In genomic region chr17:24531064-24531463, GRCm38 (mm10) we compare ENCODE assay signal across 13 mouse cellular contexts. TPM values are rescaled to one million over a fixed set of nuclear protein-coding genes. Genes with fewer than 3 reads are reported as not detected.
A peak's percentile ranks its signal among the peaks of the same experiment; 100 is the strongest.
DNase-seq lines count a peak whose midpoint lies in the region; ATAC-seq and TF ChIP-seq lines count a peak whose summit lies in the region.
"Had no signal": no experiment of that assay in that cellular context is flagged by ENCODE, and none has a peak within 500 bp of the region (broad histone marks: within the 10 kb centered on the region; RNA-seq: fewer than 3 reads in every experiment).

No protein-coding gene starts in this region.

- DNase-seq in forebrain, embryonic 14.5 days (ENCODE audit: low spot score), result no peak
- no peak for DNase-seq in left cerebral cortex, adult 2 months (ENCODE audit: extremely low spot score in 1 of 2, low spot score in 2 of 2)
- no peak for DNase-seq in left cerebral cortex, postnatal 14 days (ENCODE audit: low spot score in 2 of 2)
- DNase-seq in embryonic facial prominence, embryonic 10.5 days (ENCODE audit: low spot score), result no peak
- no peak for DNase-seq in cerebellum, postnatal 10 days
- no peak for DNase-seq in right cerebral cortex, adult 2 months (ENCODE audit: low spot score in 2 of 2)
- DNase-seq: cerebellum, adult 9-10 months; thymus, postnatal 14 days had no signal

- WGBS in forebrain, embryonic 12.5 days, result 72% methylated on average over 3 of the region's 3 CpGs
- WGBS in forebrain, embryonic 14.5 days, result 55% methylated on average over 3 of the region's 3 CpGs
- WGBS in embryonic facial prominence, embryonic 10.5 days, result 62% methylated on average over 3 of the region's 3 CpGs
- WGBS in limb, embryonic 13.5 days, result 48% methylated on average over 3 of the region's 3 CpGs

- H3K9ac ChIP-seq in forebrain, embryonic 12.5 days, result peak overlapping the region; percentile 79; the same call in 1 of the 2 replicates
- H3K9ac ChIP-seq in forebrain, embryonic 14.5 days (ENCODE audit: low read length), result no peak overlapping the region
- peak overlapping the region; percentile 80; the same call in 1 of the 2 replicates for H3K9ac ChIP-seq in limb, embryonic 13.5 days

- H3K9me3 ChIP-seq in forebrain, embryonic 12.5 days, result no peaks in the 10 kb centered on the region
- H3K9me3 ChIP-seq in forebrain, embryonic 14.5 days (replicated peaks; ENCODE audit: control insufficient read depth, low read length), result no peaks in the 10 kb centered on the region
- no peaks in the 10 kb centered on the region for H3K9me3 ChIP-seq in embryonic facial prominence, embryonic 10.5 days
- H3K9me3 ChIP-seq in limb, embryonic 13.5 days, result no peaks in the 10 kb centered on the region

- peak overlapping the region; percentile 88; the same call in 1 of the 2 replicates for H3K4me2 ChIP-seq in forebrain, embryonic 12.5 days
- no peak overlapping the region for H3K4me2 ChIP-seq in forebrain, embryonic 14.5 days (ENCODE audit: low read length)
- peak overlapping the region; percentile 79 for H3K4me2 ChIP-seq in limb, embryonic 13.5 days (replicated peaks)

- intact Hi-C loops in left cerebral cortex, adult 2 months (cut with DNase I), result no loop called here
- intact Hi-C loops in left cerebral cortex, postnatal 14 days (cut with DNase I), result no loop called here

- H3K27me3 ChIP-seq in forebrain, embryonic 12.5 days, result no peaks in the 10 kb centered on the region
- no peaks in the 10 kb centered on the region for H3K27me3 ChIP-seq in forebrain, embryonic 14.5 days (replicated peaks; ENCODE audit: control insufficient read depth, insufficient read depth, low read length)
- H3K27me3 ChIP-seq in embryonic facial prominence, embryonic 10.5 days (replicated peaks; ENCODE audit: low read depth, poor library complexity, severe bottlenecking), result no peaks in the 10 kb centered on the region
- no peaks in the 10 kb centered on the region for H3K27me3 ChIP-seq in limb, embryonic 13.5 days

- no peak for ATAC-seq in forebrain, embryonic 12.5 days (ENCODE audit: low FRiP score)
- no peak for ATAC-seq in forebrain, embryonic 14.5 days
- no peak for ATAC-seq in limb, embryonic 13.5 days (ENCODE audit: low FRiP score, low read depth)
- ATAC-seq: activated CD4-positive, CD25-positive, alpha-beta regulatory T cell, adult 4 months had no signal

- peaks cover 20% of the 10 kb centered on the region for H3K36me3 ChIP-seq in forebrain, embryonic 12.5 days (replicated peaks)
- H3K36me3 ChIP-seq in forebrain, embryonic 14.5 days (ENCODE audit: control insufficient read depth, insufficient read depth, low read length), result peaks cover 15% of the 10 kb centered on the region
- peaks cover 25% of the 10 kb centered on the region for H3K36me3 ChIP-seq in embryonic facial prominence, embryonic 10.5 days (replicated peaks)
- peaks cover 20% of the 10 kb centered on the region for H3K36me3 ChIP-seq in limb, embryonic 13.5 days

- H3K4me1 ChIP-seq in forebrain, embryonic 12.5 days, result peaks cover 61% of the 10 kb centered on the region
- H3K4me1 ChIP-seq in forebrain, embryonic 14.5 days (ENCODE audit: control insufficient read depth, insufficient read depth, low read length), result peaks cover 30% of the 10 kb centered on the region
- H3K4me1 ChIP-seq in embryonic facial prominence, embryonic 10.5 days, result peaks cover 63% of the 10 kb centered on the region
- H3K4me1 ChIP-seq in limb, embryonic 13.5 days, result peaks cover 61% of the 10 kb centered on the region

- 0 out of 2 replicates have a peak overlapping the region, but pooled peaks have one; percentile 50 for H3K27ac ChIP-seq in forebrain, embryonic 12.5 days
- H3K27ac ChIP-seq in forebrain, embryonic 14.5 days (ENCODE audit: low read depth, low read length), result no peak overlapping the region
- H3K27ac ChIP-seq in left cerebral cortex, adult 2 months, result peak overlapping the region; percentile 21; the same call in 1 of the 2 replicates
- no peak overlapping the region for H3K27ac ChIP-seq in embryonic facial prominence, embryonic 10.5 days (replicated peaks)
- no peak overlapping the region for H3K27ac ChIP-seq in limb, embryonic 13.5 days
- H3K27ac ChIP-seq: macrophage had no signal

- TF ChIP-seq CTCF in left cerebral cortex, adult 2 months (IDR thresholded peaks at IDR 0.05), result no peak

- no peak overlapping the region for H3K4me3 ChIP-seq in forebrain, embryonic 12.5 days (replicated peaks)
- no peak overlapping the region for H3K4me3 ChIP-seq in forebrain, embryonic 14.5 days (ENCODE audit: low read depth, low read length)
- no peak overlapping the region; the same call in 1 of the 2 replicates for H3K4me3 ChIP-seq in left cerebral cortex, adult 2 months
- peak overlapping the region; percentile 90 for H3K4me3 ChIP-seq in embryonic facial prominence, embryonic 10.5 days
- H3K4me3 ChIP-seq in limb, embryonic 13.5 days, result no peak overlapping the region

RNA-seq across cellular contexts. Expression of gene Rab26, which starts 2.9 kb away (rescaled TPM):
- 1.7 and 1.9 TPM in 2 replicates for polyA plus RNA-seq in forebrain, embryonic 12.5 days (2016; fragmentation: Nextera tagmentation; extraction: Ambion mirVana)
- polyA plus RNA-seq in forebrain, embryonic 14.5 days (2014; fragmentation: Nextera tagmentation; extraction: Ambion mirVana), result 4.0 TPM in 2 replicates
- 10 to 100 TPM; 53.6 to 54.1 TPM for total RNA-seq in left cerebral cortex, adult 2 months (2021)
- 10 to 100 TPM; 36.2 to 40.4 TPM for total RNA-seq in left cerebral cortex, postnatal 14 days (2021)
- 2.6 TPM in 2 replicates for polyA plus RNA-seq in embryonic facial prominence, embryonic 10.5 days (2016; fragmentation: Nextera tagmentation; extraction: Ambion mirVana)
- polyA plus RNA-seq in limb, embryonic 13.5 days (2015; fragmentation: Nextera tagmentation; extraction: Ambion mirVana), result 3.4 TPM in 2 replicates
- total RNA-seq: gastrocnemius, adult 18-20 months had no signal
- polyA plus RNA-seq: macrophage had no signal

RNA-seq across cellular contexts. Expression of gene Traf7, which starts 3.3 kb away (rescaled TPM):
- polyA plus RNA-seq in forebrain, embryonic 12.5 days (2016; fragmentation: Nextera tagmentation; extraction: Ambion mirVana), result 100 and 103 TPM in 2 replicates
- 80.1 and 96.6 TPM in 2 replicates for polyA plus RNA-seq in forebrain, embryonic 14.5 days (2014; fragmentation: Nextera tagmentation; extraction: Ambion mirVana)
- 10 to 100 TPM; 81.3 to 85.3 TPM for total RNA-seq in left cerebral cortex, adult 2 months (2021)
- total RNA-seq in left cerebral cortex, postnatal 14 days (2021), result 10 to 100 TPM; 86.8 to 91.7 TPM
- polyA plus RNA-seq in embryonic facial prominence, embryonic 10.5 days (2016; fragmentation: Nextera tagmentation; extraction: Ambion mirVana), result 116 and 121 TPM in 2 replicates
- polyA plus RNA-seq in limb, embryonic 13.5 days (2015; fragmentation: Nextera tagmentation; extraction: Ambion mirVana), result 96.2 and 103 TPM in 2 replicates

RNA-seq across cellular contexts. Expression of gene Pkd1, which starts 18.6 kb away (rescaled TPM):
- 15.5 and 17.9 TPM in 2 replicates for polyA plus RNA-seq in forebrain, embryonic 12.5 days (2016; fragmentation: Nextera tagmentation; extraction: Ambion mirVana)
- 12.9 and 16.7 TPM in 2 replicates for polyA plus RNA-seq in forebrain, embryonic 14.5 days (2014; fragmentation: Nextera tagmentation; extraction: Ambion mirVana)
- 10 to 100 TPM; 89.1 to 97.5 TPM for total RNA-seq in left cerebral cortex, adult 2 months (2021)
- total RNA-seq in left cerebral cortex, postnatal 14 days (2021), result 10 to 100 TPM; 68.6 to 78.7 TPM
- polyA plus RNA-seq in embryonic facial prominence, embryonic 10.5 days (2016; fragmentation: Nextera tagmentation; extraction: Ambion mirVana), result 14.9 and 16.3 TPM in 2 replicates
- polyA plus RNA-seq in limb, embryonic 13.5 days (2015; fragmentation: Nextera tagmentation; extraction: Ambion mirVana), result 22.3 and 36.6 TPM in 2 replicates

RNA-seq across cellular contexts. Expression of gene Caskin1, which starts 42.7 kb away (rescaled TPM):
- polyA plus RNA-seq in forebrain, embryonic 12.5 days (2016; fragmentation: Nextera tagmentation; extraction: Ambion mirVana), result 14.8 and 16.6 TPM in 2 replicates
- 9.1 and 14.6 TPM in 2 replicates for polyA plus RNA-seq in forebrain, embryonic 14.5 days (2014; fragmentation: Nextera tagmentation; extraction: Ambion mirVana)
- total RNA-seq in left cerebral cortex, adult 2 months (2021), result 100 to 1,000 TPM; 134 to 144 TPM
- total RNA-seq in left cerebral cortex, postnatal 14 days (2021), result 100 to 1,000 TPM; 134 to 145 TPM
- polyA plus RNA-seq in embryonic facial prominence, embryonic 10.5 days (2016; fragmentation: Nextera tagmentation; extraction: Ambion mirVana), result 3.1 and 3.9 TPM in 2 replicates
- polyA plus RNA-seq in limb, embryonic 13.5 days (2015; fragmentation: Nextera tagmentation; extraction: Ambion mirVana), result 5.0 and 5.2 TPM in 2 replicates
- polyA plus RNA-seq: macrophage had no signal

RNA-seq across cellular contexts. Expression of gene Mlst8, which starts 52.2 kb away (rescaled TPM):
- polyA plus RNA-seq in forebrain, embryonic 12.5 days (2016; fragmentation: Nextera tagmentation; extraction: Ambion mirVana), result 34.4 and 37.9 TPM in 2 replicates
- 31.8 and 37.2 TPM in 2 replicates for polyA plus RNA-seq in forebrain, embryonic 14.5 days (2014; fragmentation: Nextera tagmentation; extraction: Ambion mirVana)
- 10 to 100 TPM; 34.5 to 37.1 TPM for total RNA-seq in left cerebral cortex, adult 2 months (2021)
- 10 to 100 TPM; 32.3 to 36.9 TPM for total RNA-seq in left cerebral cortex, postnatal 14 days (2021)
- polyA plus RNA-seq in embryonic facial prominence, embryonic 10.5 days (2016; fragmentation: Nextera tagmentation; extraction: Ambion mirVana), result 37.5 and 39.0 TPM in 2 replicates
- polyA plus RNA-seq in limb, embryonic 13.5 days (2015; fragmentation: Nextera tagmentation; extraction: Ambion mirVana), result 33.1 and 35.6 TPM in 2 replicates

Comparison
In these comparisons a context has a peak if more than half of its experiments do, and no peak if none do; other contexts are left out.
1. H3K27ac ChIP-seq: peak in forebrain, embryonic 12.5 days (single experiment) and left cerebral cortex, adult 2 months (single experiment); none in forebrain, embryonic 14.5 days (single experiment), embryonic facial prominence, embryonic 10.5 days (single experiment) and limb, embryonic 13.5 days (single experiment).